Mouse (Mus musculus): ENCODE results near the gene Sh3gl3.

- TF ChIP-seq POLR2A (IDR thresholded peaks at IDR 0.05; ENCODE audit: insufficient read depth, low read depth, low read length) (no peak), CTCF (IDR thresholded peaks at IDR 0.05; ENCODE audit: insufficient read depth, low read depth, low read length) (no peak)
Measured at GRCm38 (mm10) chr7:82234010-82234897, 60.6 kb downstream of the Sh3gl3 start.
